Mouse (Mus musculus) cerebellum, adult 8-10 months (tissue): Measurements from ENCODE around the gene Ints2.

ENCODE experiments used
- DNase-seq: peaks from one replicate; pipeline ENCODE4 v3.0.0; 2022

The Ints2 gene

GRCm38 (mm10) chr11:86170743-86171142, 86.6 kb downstream of the Ints2 start:
- no peak for DNase-seq
